Mouse (Mus musculus): ENCODE measurements around the gene Zfp575. TPM values are rescaled to one million over a fixed set of nuclear protein-coding genes. Genes with fewer than 3 reads are reported as not detected.

Gene Zfp575
- polyA plus RNA-seq, 1 experiment: not detected

GRCm38 (mm10) chr7:24610144-24610878 is 22.9 kb upstream of the Zfp575 start, which contains the start of gene Phldb3:
Gene Phldb3 (plus strand): TSS chr7:24610763.
- WGBS: 2% methylated on average over 26 of the region's 27 CpGs
- no peak for TF ChIP-seq CTCF (IDR thresholded peaks at IDR 0.05; ENCODE audit: control insufficient read depth, insufficient read depth, low read length)
- TF ChIP-seq POLR2A (IDR thresholded peaks at IDR 0.05; ENCODE audit: borderline replicate concordance, control insufficient read depth, low read depth, low read length): peak; percentile 39; the same call in 1 of the 2 replicates
- Histone ChIP-seq H3K4me3 (replicated peaks; ENCODE audit: control insufficient read depth, low read depth, low read length) (peak within 1 kb of the TSS; percentile 92), H3K4me1 (ENCODE audit: control insufficient read depth, insufficient read depth, low read length) (peaks cover 2% of the 10 kb centered on the region; the same call in 1 of the 2 replicates), H3K27ac (ENCODE audit: control insufficient read depth, insufficient read depth, low read depth, low read length, poor library complexity) (peak within 1 kb of the TSS; percentile 66)

GRCm38 (mm10) chr7:24608561-24608960 is 21.1 kb upstream of the Zfp575 start:
- Histone ChIP-seq H3K4me3 (replicated peaks; ENCODE audit: control insufficient read depth, low read depth, low read length) (peak overlapping the region; percentile 10), H3K4me1 (ENCODE audit: control insufficient read depth, insufficient read depth, low read length) (peaks cover 2% of the 10 kb centered on the region; the same call in 1 of the 2 replicates), H3K27ac (ENCODE audit: control insufficient read depth, insufficient read depth, low read depth, low read length, poor library complexity) (peak overlapping the region; percentile 37)
- TF ChIP-seq CTCF (IDR thresholded peaks at IDR 0.05; ENCODE audit: control insufficient read depth, insufficient read depth, low read length) (no peak), POLR2A (IDR thresholded peaks at IDR 0.05; ENCODE audit: borderline replicate concordance, control insufficient read depth, low read depth, low read length) (no peak)
- WGBS: 16% methylated on average over 8 of the region's 8 CpGs

GRCm38 (mm10) chr7:24608017-24608416 is 20.6 kb upstream of the Zfp575 start:
- Histone ChIP-seq H3K27ac (ENCODE audit: control insufficient read depth, insufficient read depth, low read depth, low read length, poor library complexity) (peak overlapping the region; percentile 37; the same call in 1 of the 2 replicates), H3K4me1 (ENCODE audit: control insufficient read depth, insufficient read depth, low read length) (peaks cover 2% of the 10 kb centered on the region; the same call in 1 of the 2 replicates), H3K4me3 (replicated peaks; ENCODE audit: control insufficient read depth, low read depth, low read length) (peak overlapping the region; percentile 10)
- TF ChIP-seq POLR2A (IDR thresholded peaks at IDR 0.05; ENCODE audit: borderline replicate concordance, control insufficient read depth, low read depth, low read length): no peak
- no peak for TF ChIP-seq CTCF (IDR thresholded peaks at IDR 0.05; ENCODE audit: control insufficient read depth, insufficient read depth, low read length)
- WGBS: 36% methylated on average over 6 of the region's 6 CpGs

- no peak overlapping the region for H3K4me3 ChIP-seq (replicated peaks; ENCODE audit: control insufficient read depth, low read depth, low read length)
- H3K27ac ChIP-seq (ENCODE audit: control insufficient read depth, insufficient read depth, low read depth, low read length, poor library complexity): no peak overlapping the region
- WGBS: 75% methylated on average over 7 of the region's 7 CpGs
- H3K4me1 ChIP-seq (ENCODE audit: control insufficient read depth, insufficient read depth, low read length): peaks cover 3% of the 10 kb centered on the region
- TF ChIP-seq CTCF (IDR thresholded peaks at IDR 0.05; ENCODE audit: control insufficient read depth, insufficient read depth, low read length): no peak
- no peak for TF ChIP-seq POLR2A (IDR thresholded peaks at IDR 0.05; ENCODE audit: borderline replicate concordance, control insufficient read depth, low read depth, low read length)
Observed at GRCm38 (mm10) chr7:24606046-24606445, 18.6 kb upstream of the Zfp575 start.

GRCm38 (mm10) chr7:24605561-24605960 is 18.1 kb upstream of the Zfp575 start:
- Histone ChIP-seq H3K4me1 (ENCODE audit: control insufficient read depth, insufficient read depth, low read length) (peaks cover 3% of the 10 kb centered on the region), H3K4me3 (replicated peaks; ENCODE audit: control insufficient read depth, low read depth, low read length) (no peak overlapping the region), H3K27ac (ENCODE audit: control insufficient read depth, insufficient read depth, low read depth, low read length, poor library complexity) (no peak overlapping the region)
- TF ChIP-seq CTCF (IDR thresholded peaks at IDR 0.05; ENCODE audit: control insufficient read depth, insufficient read depth, low read length) (no peak), POLR2A (IDR thresholded peaks at IDR 0.05; ENCODE audit: borderline replicate concordance, control insufficient read depth, low read depth, low read length) (no peak)
- WGBS: 87% methylated on average over 7 of the region's 7 CpGs

GRCm38 (mm10) chr7:24600941-24601597 is 13.6 kb upstream of the Zfp575 start:
- no peak overlapping the region for H3K4me3 ChIP-seq (replicated peaks; ENCODE audit: control insufficient read depth, low read depth, low read length)
- 4% methylated on average over 13 of the region's 13 CpGs for WGBS
- TF ChIP-seq POLR2A (IDR thresholded peaks at IDR 0.05; ENCODE audit: borderline replicate concordance, control insufficient read depth, low read depth, low read length): peak; percentile 52; the same call in 1 of the 2 replicates
- peak; percentile 100 for TF ChIP-seq CTCF (IDR thresholded peaks at IDR 0.05; ENCODE audit: control insufficient read depth, insufficient read depth, low read length)
- H3K4me1 ChIP-seq (ENCODE audit: control insufficient read depth, insufficient read depth, low read length): peaks cover 1% of the 10 kb centered on the region
- no peak overlapping the region for H3K27ac ChIP-seq (ENCODE audit: control insufficient read depth, insufficient read depth, low read depth, low read length, poor library complexity)

GRCm38 (mm10) chr7:24599211-24600067 is 12.0 kb upstream of the Zfp575 start:
- no peak for TF ChIP-seq POLR2A (IDR thresholded peaks at IDR 0.05; ENCODE audit: borderline replicate concordance, control insufficient read depth, low read depth, low read length)
- TF ChIP-seq CTCF (IDR thresholded peaks at IDR 0.05; ENCODE audit: control insufficient read depth, insufficient read depth, low read length): peak; percentile 39; the same call in 1 of the 2 replicates
- no peak overlapping the region for H3K4me3 ChIP-seq (replicated peaks; ENCODE audit: control insufficient read depth, low read depth, low read length)
- 89% methylated on average over 15 of the region's 15 CpGs for WGBS
- peaks cover 1% of the 10 kb centered on the region for H3K4me1 ChIP-seq (ENCODE audit: control insufficient read depth, insufficient read depth, low read length)
- H3K27ac ChIP-seq (ENCODE audit: control insufficient read depth, insufficient read depth, low read depth, low read length, poor library complexity): no peak overlapping the region
